Mouse (Mus musculus) right cerebral cortex, adult 2 months (tissue): Measurements from ENCODE around the gene Magi1.

Experiments
- DNase-seq, 2 experiments: peaks; one replicate each; pipeline ENCODE4 v3.0.0; 2021 to 2022; ENCODE audit warnings: low spot score in 2 of 2

Magi1 gene

GRCm38 (mm10) chr6:94283318-94284061 lies at the start of gene Magi1:
TSS of gene Magi1 (minus strand) at chr6:94283917.
- peak; percentile 91 to 94 for DNase-seq

GRCm38 (mm10) chr6:94327143-94327542 lies 43.4 kb upstream of the Magi1 start:
- no peak for DNase-seq

GRCm38 (mm10) chr6:94316886-94317285 lies 33.2 kb upstream of the Magi1 start:
- DNase-seq, result no peak

GRCm38 (mm10) chr6:94312285-94312684 lies 28.6 kb upstream of the Magi1 start:
- DNase-seq, result no peak

GRCm38 (mm10) chr6:94308498-94308897 lies 24.8 kb upstream of the Magi1 start:
- DNase-seq, result no peak

GRCm38 (mm10) chr6:94303512-94303911 lies 19.8 kb upstream of the Magi1 start:
- no peak for DNase-seq

- DNase-seq, result no peak
Measured at GRCm38 (mm10) chr6:94301804-94302203, 18.1 kb upstream of the Magi1 start.

- DNase-seq, result no peak
Measured at GRCm38 (mm10) chr6:94300562-94300961, 16.8 kb upstream of the Magi1 start.

GRCm38 (mm10) chr6:94287387-94287786 lies 3.7 kb upstream of the Magi1 start:
- no peak for DNase-seq

GRCm38 (mm10) chr6:94286555-94286954 lies 2.8 kb upstream of the Magi1 start:
- DNase-seq, result no peak

GRCm38 (mm10) chr6:94284089-94284825 lies 540 bp upstream of the Magi1 start:
- no peak for DNase-seq

- DNase-seq, result peak; percentile 32 to 49
Measured at GRCm38 (mm10) chr6:94282301-94283241, 1.1 kb downstream of the Magi1 start.

GRCm38 (mm10) chr6:94281606-94282280 lies 2.0 kb downstream of the Magi1 start:
- DNase-seq, result peak; percentile 43 to 54

GRCm38 (mm10) chr6:94273941-94274340 lies 9.8 kb downstream of the Magi1 start:
- DNase-seq, result no peak

- no peak for DNase-seq
Measured at GRCm38 (mm10) chr6:94270001-94270400, 13.7 kb downstream of the Magi1 start.

GRCm38 (mm10) chr6:94269174-94269573 lies 14.5 kb downstream of the Magi1 start:
- no peak for DNase-seq

GRCm38 (mm10) chr6:94265244-94265935 lies 18.3 kb downstream of the Magi1 start:
- no peak for DNase-seq

GRCm38 (mm10) chr6:94264183-94264941 lies 19.4 kb downstream of the Magi1 start:
- no peak for DNase-seq

- DNase-seq, result no peak
Measured at GRCm38 (mm10) chr6:94260831-94261230, 22.9 kb downstream of the Magi1 start.

GRCm38 (mm10) chr6:94259981-94260380 lies 23.7 kb downstream of the Magi1 start:
- no peak for DNase-seq
